Mouse (Mus musculus) left cerebral cortex, postnatal 10 days (tissue): ENCODE measurements around the gene Ypel1. TPM values are rescaled to one million over a fixed set of nuclear protein-coding genes. Genes with fewer than 3 reads are reported as not detected.
A peak's percentile ranks its signal among the peaks of the same experiment; 100 is the strongest.

Experiments used
- DNase-seq, 2 experiments: peaks; one replicate each; pipeline ENCODE4 v3.0.0; 2021 to 2022; ENCODE audit warnings: low spot score in 2 of 2, mixed read lengths in 1 of 2; ENCODE audit errors: extremely low spot score in 1 of 2
- intact Hi-C: fragments of 180-260 bp; cut with DNase I; formaldehyde crosslinking; loops from one replicate; pipeline ENCODE4 v1.15.1; 2025
- total RNA-seq, 2 experiments: library from RNA; stranded (reverse); gene quantifications; 2 replicates each; pipeline ENCODE4 v1.2.3; 2021

Gene Ypel1
- 10 to 100 TPM; 78.5 to 91.2 TPM for total RNA-seq

GRCm38 (mm10) chr16:17069511-17070443 lies at the start of gene Ypel1:
Gene Ypel1, plus strand, starts transcription at chr16:17069696.
- intact Hi-C loops, result no loop called here
- peak; percentile 81 to 92 for DNase-seq

GRCm38 (mm10) chr16:17024469-17025148 lies 44.9 kb upstream of the Ypel1 start:
- intact Hi-C loops, result no loop called here
- DNase-seq, result no peak

- no peak for DNase-seq
- intact Hi-C loops, result no loop called here
These were observed 39.4 kb upstream of the Ypel1 start for GRCm38 (mm10) chr16:17029971-17030695.

- no peak for DNase-seq
- intact Hi-C loops, result no loop called here
These were observed 35.7 kb upstream of the Ypel1 start for GRCm38 (mm10) chr16:17033754-17034153.

- DNase-seq, result no peak
- intact Hi-C loops, result no loop called here
These were observed 28.8 kb upstream of the Ypel1 start for GRCm38 (mm10) chr16:17040716-17041115.

GRCm38 (mm10) chr16:17041417-17041816 lies 28.1 kb upstream of the Ypel1 start:
- intact Hi-C loops, result no loop called here
- DNase-seq, result no peak

GRCm38 (mm10) chr16:17044320-17044719 lies 25.2 kb upstream of the Ypel1 start:
- no peak for DNase-seq
- intact Hi-C loops, result no loop called here

- no peak for DNase-seq
- intact Hi-C loops, result no loop called here
These were observed 24.2 kb upstream of the Ypel1 start for GRCm38 (mm10) chr16:17045287-17045686.

- intact Hi-C loops, result no loop called here
- no peak for DNase-seq
These were observed 19.6 kb upstream of the Ypel1 start for GRCm38 (mm10) chr16:17049886-17050285.

- intact Hi-C loops, result no loop called here
- DNase-seq, result no peak
These were observed 17.4 kb upstream of the Ypel1 start for GRCm38 (mm10) chr16:17052087-17052486.

- intact Hi-C loops, result no loop called here
- DNase-seq, result no peak
These were observed 15.6 kb upstream of the Ypel1 start for GRCm38 (mm10) chr16:17053903-17054302.

GRCm38 (mm10) chr16:17055584-17055983 lies 13.9 kb upstream of the Ypel1 start:
- intact Hi-C loops, result no loop called here
- DNase-seq, result peak in 1 of 2 experiments; percentile 76

GRCm38 (mm10) chr16:17062338-17062737 lies 7.2 kb upstream of the Ypel1 start:
- no peak for DNase-seq
- intact Hi-C loops, result no loop called here

- no peak for DNase-seq
- intact Hi-C loops, result no loop called here
These were observed 1.9 kb upstream of the Ypel1 start for GRCm38 (mm10) chr16:17067552-17067951.

GRCm38 (mm10) chr16:17070716-17071115 lies 1.2 kb downstream of the Ypel1 start:
- intact Hi-C loops, result no loop called here
- no peak for DNase-seq

- intact Hi-C loops, result no loop called here
These were observed 3.5 kb downstream of the Ypel1 start for GRCm38 (mm10) chr16:17073000-17073399.

GRCm38 (mm10) chr16:17076301-17076700 lies 6.8 kb downstream of the Ypel1 start:
- intact Hi-C loops, result no loop called here
- DNase-seq, result no peak

More at GRCm38 (mm10) chr16:17073000-17073399, 3.5 kb downstream of the Ypel1 start:
- DNase-seq, result peak in 1 of 2 experiments; percentile 49

- intact Hi-C loops, result no loop called here
These were observed 7.4 kb downstream of the Ypel1 start for GRCm38 (mm10) chr16:17076869-17077268.

GRCm38 (mm10) chr16:17078101-17078500 lies 8.6 kb downstream of the Ypel1 start:
- no peak for DNase-seq
- intact Hi-C loops, result no loop called here

More at GRCm38 (mm10) chr16:17076869-17077268, 7.4 kb downstream of the Ypel1 start:
- no peak for DNase-seq
